Mouse (Mus musculus) naive thymus-derived CD4-positive, alpha-beta T cell, adult 2 months (primary cell): ENCODE measurements around the gene Mill1.
"Not testable (repeated sequence)": the region's sequence is repeated elsewhere in the genome, so short reads cannot be mapped to it uniquely, and the experiment has no call there.

ENCODE experiments used
- DNase-seq: peaks from one replicate; pipeline ENCODE4 v3.0.0-alpha.2; 2011; ENCODE audit warnings: low read depth

Gene Mill1

GRCm38 (mm10) chr7:18245047-18245446 lies at the start of gene Mill1:
Gene Mill1, plus strand, starts transcription at chr7:18245347.
- no peak for DNase-seq

GRCm38 (mm10) chr7:18210938-18211337 lies 34.2 kb upstream of the Mill1 start:
- DNase-seq, result no peak

- no peak for DNase-seq
Observed at GRCm38 (mm10) chr7:18214699-18215098, 30.4 kb upstream of the Mill1 start.

- no peak for DNase-seq
Observed at GRCm38 (mm10) chr7:18238561-18238960, 6.6 kb upstream of the Mill1 start.

GRCm38 (mm10) chr7:18241217-18241616 lies 3.9 kb upstream of the Mill1 start:
- DNase-seq, result no peak

GRCm38 (mm10) chr7:18243959-18244573 lies 1.1 kb upstream of the Mill1 start:
- not testable (repeated sequence) for DNase-seq

- no peak for DNase-seq
Observed at GRCm38 (mm10) chr7:18260219-18260618, 15.1 kb downstream of the Mill1 start.

- DNase-seq, result no peak
Observed at GRCm38 (mm10) chr7:18265089-18265488, 19.9 kb downstream of the Mill1 start.
